Mouse (Mus musculus) thymus, postnatal 36 days (tissue): ENCODE measurements around the gene Cfap57.
A peak's percentile ranks its signal among the peaks of the same experiment; 100 is the strongest.

Source experiments
- DNase-seq, 2 experiments: peaks; one replicate each; pipeline ENCODE4 v3.0.0; 2022; ENCODE audit warnings: mixed read lengths in 2 of 2

Cfap57 gene

GRCm38 (mm10) chr4:118553039-118553649 is 67.4 kb downstream of the Cfap57 start:
- DNase-seq = no peak

GRCm38 (mm10) chr4:118548130-118548480 is 72.5 kb downstream of the Cfap57 start:
- DNase-seq = peak; percentile 35 to 45

- DNase-seq = peak; percentile 70 to 71
Measured at GRCm38 (mm10) chr4:118547424-118548129, 73.0 kb downstream of the Cfap57 start.

GRCm38 (mm10) chr4:118544441-118545127 is 76.0 kb downstream of the Cfap57 start:
- no peak for DNase-seq

- peak; percentile 55 to 69 for DNase-seq
Measured at GRCm38 (mm10) chr4:118543592-118544260, 76.9 kb downstream of the Cfap57 start, which contains the start of gene Tmem125. Tmem125 (minus strand) TSS chr4:118544044.

GRCm38 (mm10) chr4:118543158-118543530 is 77.4 kb downstream of the Cfap57 start:
- DNase-seq = peak; percentile 16 to 23

GRCm38 (mm10) chr4:118542510-118543157 is 77.9 kb downstream of the Cfap57 start:
- no peak for DNase-seq

- no peak for DNase-seq
Measured at GRCm38 (mm10) chr4:118539904-118540303, 80.7 kb downstream of the Cfap57 start.

GRCm38 (mm10) chr4:118537801-118538200 is 82.8 kb downstream of the Cfap57 start:
- DNase-seq = no peak

GRCm38 (mm10) chr4:118535610-118536009 is 85.0 kb downstream of the Cfap57 start:
- no peak for DNase-seq

GRCm38 (mm10) chr4:118533605-118534004 is 87.0 kb downstream of the Cfap57 start:
- DNase-seq = no peak

GRCm38 (mm10) chr4:118533156-118533555 is 87.4 kb downstream of the Cfap57 start:
- DNase-seq = no peak

- DNase-seq = no peak
Measured at GRCm38 (mm10) chr4:118532663-118533062, 87.9 kb downstream of the Cfap57 start.

GRCm38 (mm10) chr4:118527720-118528119 is 92.9 kb downstream of the Cfap57 start:
- no peak for DNase-seq

GRCm38 (mm10) chr4:118527335-118527681 is 93.3 kb downstream of the Cfap57 start:
- DNase-seq = no peak

GRCm38 (mm10) chr4:118526408-118527334 is 93.9 kb downstream of the Cfap57 start, which contains the start of gene 2610528J11Rik:
2610528J11Rik (plus strand) TSS chr4:118526999.
- peak in 1 of 2 experiments; percentile 23 for DNase-seq

GRCm38 (mm10) chr4:118525779-118526178 is 94.8 kb downstream of the Cfap57 start:
- DNase-seq = no peak

GRCm38 (mm10) chr4:118523976-118524375 is 96.6 kb downstream of the Cfap57 start:
- no peak for DNase-seq

GRCm38 (mm10) chr4:118522248-118522647 is 98.3 kb downstream of the Cfap57 start:
- no peak for DNase-seq

- no peak for DNase-seq
Measured at GRCm38 (mm10) chr4:118518208-118518607, 102.4 kb downstream of the Cfap57 start.

- no peak for DNase-seq
Measured at GRCm38 (mm10) chr4:118517497-118518146, 103.0 kb downstream of the Cfap57 start.
